Mouse (Mus musculus) embryonic facial prominence, embryonic 14.5 days (tissue): ENCODE data around the gene Vps52. TPM values are rescaled to one million over a fixed set of nuclear protein-coding genes. Genes with fewer than 3 reads are reported as not detected.

Experiments
- ATAC-seq: fragments of 200-750 bp; cut with Nextera tagmentation; 2 replicates; pipeline ENCODE4 v1.8.0; 2017; ENCODE audit warnings: low read depth, moderate number of reproducible peaks, moderate TSS enrichment
- DNase-seq: peaks from one replicate; pipeline ENCODE4 v3.0.0-alpha.2; 2015; ENCODE audit warnings: low spot score
- H3K27ac ChIP-seq: fragments of 300-500 bp; sonication (generic); replicated peaks from 2 replicates; pipeline ENCODE4 v1.5.1; 2014; ENCODE audit warnings: low read depth, mild to moderate bottlenecking, low read length, moderate library complexity
- H3K27me3 ChIP-seq: fragments of 300-500 bp; sonication (generic); replicated peaks from 2 replicates; pipeline ENCODE4 v1.6.1; 2014; ENCODE audit warnings: low read length; ENCODE audit not compliant: control insufficient read depth, insufficient read depth
- H3K36me3 ChIP-seq: fragments of 300-500 bp; sonication (generic); 2 replicates; pipeline ENCODE4 v1.6.1; 2014; ENCODE audit warnings: low read length, mixed read lengths; ENCODE audit not compliant: control insufficient read depth, insufficient read depth
- H3K4me1 ChIP-seq: fragments of 300-500 bp; sonication (generic); 2 replicates; pipeline ENCODE4 v1.6.1; 2014; ENCODE audit warnings: antibody characterized with exemption, low read length; ENCODE audit not compliant: control insufficient read depth, insufficient read depth
- H3K4me2 ChIP-seq: fragments of 300-500 bp; sonication (generic); 2 replicates; pipeline ENCODE4 v1.6.1; 2014; ENCODE audit warnings: low read depth, mild to moderate bottlenecking, low read length, moderate library complexity, mixed read lengths
- H3K4me3 ChIP-seq: fragments of 300-500 bp; sonication (generic); 2 replicates; pipeline ENCODE4 v1.5.1; 2014; ENCODE audit warnings: low read depth, mild to moderate bottlenecking, low read length
- H3K9ac ChIP-seq: fragments of 300-500 bp; sonication (generic); 2 replicates; pipeline ENCODE4 v1.6.1; 2014; ENCODE audit warnings: low read depth, mild to moderate bottlenecking, low read length, moderate library complexity, mixed read lengths
- H3K9me3 ChIP-seq: fragments of 300-500 bp; sonication (generic); 2 replicates; pipeline ENCODE4 v1.6.1; 2016; ENCODE audit warnings: low read length; ENCODE audit not compliant: control insufficient read depth
- WGBS: fragments of 180-500 bp; shearing (Covaris S2); extraction: QIAGEN DNeasy Blood & Tissue Kit; methylation state at CpG from one replicate; pipeline ENCODE4 v1.1.7; 2014; 5-methylcytosine and 5-hydroxymethylcytosine counted together
- polyA plus RNA-seq: library from polyadenylated mRNA; unstranded; fragments of >200 nt; fragmentation: Nextera tagmentation; extraction: Ambion mirVana; gene quantifications from 2 replicates; pipeline ENCODE4 v1.2.1, GENCODE M21; 2014

Gene Vps52
- polyA plus RNA-seq, 1 experiment from 2014 or later = 38.6 TPM

DNA sequence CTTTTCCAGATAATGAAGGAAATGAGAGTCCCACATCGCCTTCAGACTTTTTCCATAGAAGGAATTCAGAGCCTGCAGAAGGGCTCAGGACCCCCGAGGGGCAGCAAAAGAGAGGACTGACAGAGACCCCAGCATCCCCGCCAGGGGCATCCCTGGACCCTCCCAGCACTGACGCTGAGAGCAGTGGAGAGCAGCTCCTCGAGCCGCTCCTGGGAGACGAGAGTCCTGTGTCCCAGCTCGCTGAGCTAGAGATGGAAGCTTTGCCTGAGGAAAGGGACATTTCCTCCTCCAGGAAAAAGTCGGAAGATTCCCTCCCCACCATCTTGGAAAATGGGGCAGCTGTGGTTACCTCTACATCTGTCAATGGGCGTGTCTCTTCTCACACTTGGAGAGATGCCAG is 42.3 kb upstream of the Vps52 start:
- ATAC-seq = no peak
- Histone ChIP-seq H3K9me3 (no peaks in the 10 kb centered on the region), H3K27me3 (no peaks in the 10 kb centered on the region), H3K9ac (no peak overlapping the region), H3K4me2 (no peak overlapping the region), H3K4me3 (no peak overlapping the region), H3K36me3 (peaks cover 52% of the 10 kb centered on the region), H3K4me1 (peaks cover 16% of the 10 kb centered on the region), H3K27ac (no peak overlapping the region)
- WGBS = 90% methylated on average over 10 of the region's 10 CpGs
- DNase-seq = no peak

DNA sequence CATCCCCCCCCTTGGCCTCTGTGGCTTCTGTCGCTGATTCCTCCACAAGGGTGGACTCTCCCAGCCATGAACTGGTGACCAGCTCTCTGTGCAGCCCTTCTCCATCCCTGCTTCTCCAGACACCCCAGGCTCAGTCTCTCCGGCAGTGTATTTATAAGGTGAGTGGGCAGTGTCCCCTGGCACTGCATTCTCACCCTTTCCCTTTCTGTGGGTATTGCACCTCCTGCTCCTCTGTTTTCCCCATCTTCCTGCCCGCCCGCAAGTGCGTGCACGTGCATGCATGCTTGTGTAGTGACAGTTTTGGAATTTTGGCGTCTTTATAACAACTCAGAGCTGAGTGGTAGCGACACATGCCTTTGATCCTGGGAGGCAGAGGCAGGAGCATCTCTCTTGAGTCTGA is 41.7 kb upstream of the Vps52 start:
- H3K4me3 ChIP-seq = no peak overlapping the region
- DNase-seq (no peak), ATAC-seq (no peak)
- H3K9me3 ChIP-seq = no peaks in the 10 kb centered on the region
- no peaks in the 10 kb centered on the region for H3K27me3 ChIP-seq
- peaks cover 15% of the 10 kb centered on the region for H3K4me1 ChIP-seq
- H3K27ac ChIP-seq = no peak overlapping the region
- H3K36me3 ChIP-seq = peaks cover 52% of the 10 kb centered on the region
- H3K9ac ChIP-seq = no peak overlapping the region
- WGBS = 95% methylated on average over 8 of the region's 8 CpGs
- no peak overlapping the region for H3K4me2 ChIP-seq

DNA sequence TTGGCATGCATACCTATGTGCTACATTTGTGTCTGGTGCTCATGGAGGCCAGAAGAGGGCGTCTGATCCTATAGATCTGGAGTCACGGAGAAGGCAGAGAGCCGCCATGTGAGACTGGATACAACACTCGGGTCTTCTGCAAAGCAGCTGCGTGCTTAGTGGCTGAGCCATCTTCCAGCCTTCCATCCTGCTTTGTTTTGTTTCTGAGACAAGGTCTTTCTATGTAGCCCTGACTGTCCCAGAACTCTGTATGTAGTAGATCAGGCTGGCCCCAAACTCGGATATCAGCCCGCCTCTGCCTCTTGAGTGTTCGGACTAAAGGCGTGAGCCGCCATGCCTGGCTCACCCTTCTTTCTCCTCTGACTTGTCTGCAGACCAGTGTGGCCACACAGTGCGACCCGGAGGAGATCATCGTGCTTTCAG is 40.6 kb upstream of the Vps52 start:
- H3K4me3 ChIP-seq = peak overlapping the region; percentile 51
- peaks cover 52% of the 10 kb centered on the region for H3K36me3 ChIP-seq
- no peaks in the 10 kb centered on the region for H3K27me3 ChIP-seq
- H3K4me2 ChIP-seq = peak overlapping the region; percentile 70; the same call in 1 of the 2 replicates
- 73% methylated on average over 13 of the region's 13 CpGs for WGBS
- no peak overlapping the region for H3K9ac ChIP-seq
- peaks cover 15% of the 10 kb centered on the region for H3K4me1 ChIP-seq
- DNase-seq (no peak), ATAC-seq (no peak)
- no peak overlapping the region for H3K27ac ChIP-seq
- H3K9me3 ChIP-seq = no peaks in the 10 kb centered on the region

DNA sequence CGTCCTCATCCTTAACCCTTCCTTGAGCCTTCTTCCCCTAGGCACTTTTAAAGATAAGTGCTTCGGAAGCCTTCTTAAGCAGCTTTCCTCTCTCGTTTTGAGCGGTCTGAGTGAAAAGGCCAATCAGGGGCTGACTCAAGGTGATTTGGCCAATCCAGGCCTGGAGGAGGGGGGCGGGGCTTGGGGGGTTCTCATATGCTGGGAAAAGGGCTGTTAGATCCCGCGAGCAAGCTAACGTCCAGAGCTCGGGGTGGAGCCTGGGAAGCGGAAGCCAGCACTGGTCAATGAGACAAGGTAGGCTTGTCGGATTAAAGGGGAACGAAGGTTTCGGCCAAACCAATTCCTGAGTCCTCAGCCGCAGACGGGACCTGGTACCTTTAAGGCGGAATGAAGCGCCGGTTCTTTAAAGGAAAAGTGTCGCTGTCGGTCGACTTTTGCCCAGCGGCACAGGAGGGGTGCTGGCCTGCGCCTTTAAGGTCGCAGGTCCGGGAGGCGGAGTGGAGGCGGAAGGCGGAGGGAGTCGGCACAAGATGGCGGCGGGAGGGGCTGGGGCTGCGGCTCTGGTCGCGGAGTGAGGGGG is 39.9 kb upstream of the Vps52 start, which contains the start of the genes Tapbp and Zbtb22:
Gene Tapbp, plus strand, starts transcription at position 229 of the 580 bp plus-strand sequence.
Gene Zbtb22, plus strand, starts transcription at position 234 of the 580 bp plus-strand sequence.
- Histone ChIP-seq H3K4me1 (peaks cover 10% of the 10 kb centered on the region), H3K27me3 (no peaks in the 10 kb centered on the region), H3K4me2 (peak within 1 kb of the TSS; percentile 70), H3K4me3 (peak within 1 kb of the TSS; percentile 51), H3K9me3 (no peaks in the 10 kb centered on the region), H3K9ac (peak within 1 kb of the TSS; percentile 66), H3K27ac (peak within 1 kb of the TSS; percentile 76), H3K36me3 (peaks cover 52% of the 10 kb centered on the region)
- DNase-seq (peak; percentile 99), ATAC-seq (peak; percentile 93)
- under 1% methylated on average over 22 of the region's 34 CpGs for WGBS

DNA sequence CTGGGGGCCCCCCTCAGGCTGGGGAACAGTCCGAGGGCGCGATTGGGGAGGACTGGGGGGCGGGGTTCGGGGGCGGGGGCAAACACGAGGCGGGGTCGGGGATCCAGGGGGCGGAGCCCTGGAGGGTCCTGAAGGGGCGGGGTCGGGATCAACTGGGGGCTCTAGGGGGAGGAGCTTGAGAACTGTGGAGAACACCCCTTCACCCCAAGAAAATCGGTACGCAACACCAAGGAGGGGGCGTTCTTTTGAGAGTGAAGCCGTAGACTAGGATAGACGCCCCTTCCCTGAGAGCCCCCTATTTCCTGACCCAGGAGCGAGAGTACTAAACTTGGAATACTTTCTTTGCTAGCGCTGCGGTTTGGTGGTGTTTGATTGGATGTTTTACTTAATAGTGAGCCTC is 39.3 kb upstream of the Vps52 start:
- WGBS = 2% methylated on average over 14 of the region's 20 CpGs

DNA sequence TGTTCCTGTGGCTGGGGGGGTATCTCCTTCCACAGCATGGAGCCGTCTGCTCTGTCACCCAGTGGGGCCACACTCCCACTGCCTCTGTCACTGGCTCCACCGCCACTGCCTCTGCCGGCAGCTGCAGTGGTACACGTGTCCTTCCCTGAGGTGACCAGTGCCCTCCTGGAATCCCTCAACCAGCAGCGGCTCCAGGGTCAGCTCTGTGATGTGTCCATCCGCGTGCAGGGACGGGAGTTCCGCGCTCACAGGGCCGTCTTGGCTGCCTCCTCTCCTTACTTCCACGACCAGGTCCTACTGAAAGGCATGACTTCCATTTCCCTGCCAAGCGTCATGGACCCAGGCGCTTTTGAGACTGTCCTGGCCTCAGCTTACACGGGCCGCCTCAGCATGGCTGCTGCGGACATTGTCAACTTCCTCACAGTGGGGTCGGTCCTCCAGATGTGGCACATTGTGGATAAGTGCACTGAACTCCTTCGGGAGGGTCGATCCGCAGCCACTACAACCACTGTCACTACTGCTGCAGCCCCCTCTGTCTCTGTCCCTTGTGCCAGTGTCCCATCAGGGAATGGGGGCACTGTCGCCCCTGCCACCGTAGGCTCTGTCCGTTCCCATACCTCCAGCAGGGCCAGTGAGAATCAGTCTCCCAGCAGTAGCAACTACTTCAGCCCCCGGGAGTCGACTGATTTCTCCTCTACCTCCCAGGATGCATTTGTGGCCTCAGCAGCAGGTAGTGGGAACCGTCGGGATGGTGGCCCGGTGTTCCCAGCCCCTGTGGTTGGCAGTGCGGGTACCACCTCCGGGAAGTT is 38.6 kb upstream of the Vps52 start:
- 70% methylated on average over 31 of the region's 31 CpGs for WGBS
- H3K9me3 ChIP-seq = no peaks in the 10 kb centered on the region
- no peaks in the 10 kb centered on the region for H3K27me3 ChIP-seq
- peaks cover 10% of the 10 kb centered on the region for H3K4me1 ChIP-seq
- peak overlapping the region; percentile 51 for H3K4me3 ChIP-seq
- H3K4me2 ChIP-seq = peak overlapping the region; percentile 70
- H3K9ac ChIP-seq = peak overlapping the region; percentile 66; the same call in 1 of the 2 replicates
- H3K27ac ChIP-seq = no peak overlapping the region
- peaks cover 39% of the 10 kb centered on the region for H3K36me3 ChIP-seq
- DNase-seq = no peak
- no peak for ATAC-seq

More for the DNA sequence above, 39.3 kb upstream of the Vps52 start:
- Histone ChIP-seq H3K27me3 (no peaks in the 10 kb centered on the region), H3K9ac (peak overlapping the region; percentile 66), H3K4me2 (peak overlapping the region; percentile 70), H3K9me3 (no peaks in the 10 kb centered on the region), H3K36me3 (peaks cover 46% of the 10 kb centered on the region), H3K4me1 (peaks cover 10% of the 10 kb centered on the region), H3K4me3 (peak overlapping the region; percentile 51), H3K27ac (peak overlapping the region; percentile 76)
- ATAC-seq (peak; percentile 1; the same call in 1 of the 2 replicates), DNase-seq (peak; percentile 83)

DNA sequence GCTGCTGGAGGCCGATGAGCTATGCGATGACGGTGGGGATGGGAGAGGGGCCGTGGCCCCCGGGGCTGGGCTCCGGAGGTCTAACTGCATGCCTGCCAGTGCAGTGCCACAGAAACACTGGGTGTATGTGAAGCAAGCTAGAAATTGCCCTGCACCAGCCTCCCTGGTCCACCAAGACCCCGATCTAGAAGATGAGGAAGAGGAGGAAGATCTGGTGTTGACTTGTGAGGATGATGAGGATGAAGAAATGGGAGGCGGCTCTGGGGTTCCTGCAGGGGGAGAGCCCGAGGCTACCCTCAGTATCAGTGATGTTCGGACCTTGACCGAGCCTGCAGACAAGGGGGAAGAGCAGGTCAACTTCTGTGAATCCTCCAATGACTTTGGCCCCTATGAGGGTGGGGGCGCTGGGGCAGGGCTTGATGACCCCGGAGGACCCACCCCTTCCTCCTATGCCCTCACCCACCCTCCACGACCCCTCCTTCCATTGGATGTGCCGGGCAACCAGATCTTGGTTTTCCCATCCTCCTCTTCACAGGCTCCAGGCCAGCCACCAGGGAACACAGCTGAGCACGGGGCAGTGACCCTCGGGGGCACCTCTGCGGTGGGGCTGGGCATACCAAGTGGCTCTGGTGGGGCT is 37.8 kb upstream of the Vps52 start:
- H3K9ac ChIP-seq = no peak overlapping the region
- no peak overlapping the region for H3K4me2 ChIP-seq
- no peak overlapping the region for H3K27ac ChIP-seq
- WGBS = 82% methylated on average over 18 of the region's 18 CpGs
- H3K4me1 ChIP-seq = peaks cover 10% of the 10 kb centered on the region
- no peaks in the 10 kb centered on the region for H3K9me3 ChIP-seq
- H3K4me3 ChIP-seq = no peak overlapping the region
- no peak for DNase-seq
- H3K36me3 ChIP-seq = peaks cover 32% of the 10 kb centered on the region
- H3K27me3 ChIP-seq = no peaks in the 10 kb centered on the region
- ATAC-seq = no peak

DNA sequence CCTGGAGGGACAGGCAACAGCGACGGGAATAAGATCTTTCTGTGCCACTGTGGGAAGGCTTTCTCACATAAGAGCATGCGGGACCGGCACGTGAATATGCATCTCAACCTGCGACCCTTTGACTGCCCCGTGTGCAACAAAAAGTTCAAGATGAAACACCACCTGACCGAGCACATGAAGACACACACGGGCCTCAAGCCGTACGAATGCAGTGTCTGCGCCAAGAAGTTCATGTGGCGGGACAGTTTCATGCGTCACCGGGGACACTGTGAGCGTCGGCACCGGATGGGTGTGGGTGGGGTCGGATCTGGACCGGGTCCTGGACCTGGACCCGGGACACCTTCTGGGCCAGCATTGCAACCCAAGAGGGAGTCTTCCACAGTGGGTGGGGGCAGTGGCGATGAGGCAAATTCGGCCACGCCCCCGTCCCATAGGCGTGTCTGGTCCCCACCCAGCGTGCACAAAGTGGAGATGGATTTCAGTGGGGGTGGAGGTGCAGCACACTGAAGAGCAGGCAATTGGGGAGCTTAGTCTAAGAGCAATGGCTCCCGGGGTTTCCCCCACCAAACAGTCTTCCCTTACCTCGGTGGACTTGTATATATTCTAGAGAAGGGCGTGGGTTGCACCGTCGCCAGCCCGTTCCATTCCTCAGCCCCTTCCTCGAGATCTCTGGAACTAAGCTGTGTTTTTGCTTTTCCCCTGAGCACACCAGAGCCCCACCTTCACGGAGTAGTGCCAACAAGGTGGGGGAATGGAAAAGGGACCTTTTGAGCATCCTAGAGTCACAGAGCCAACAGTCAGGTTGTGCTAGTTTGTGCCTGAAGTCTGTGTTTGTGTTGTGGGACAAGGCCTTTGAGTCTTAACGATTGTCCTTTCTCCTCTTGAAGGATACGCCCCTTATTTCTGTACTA is 37.1 kb upstream of the Vps52 start:
- 61% methylated on average over 32 of the region's 37 CpGs for WGBS
- peaks cover 10% of the 10 kb centered on the region for H3K4me1 ChIP-seq
- DNase-seq = no peak
- ATAC-seq = no peak
- H3K9me3 ChIP-seq = no peaks in the 10 kb centered on the region
- peaks cover 26% of the 10 kb centered on the region for H3K36me3 ChIP-seq
- 0 out of 2 replicates have a peak overlapping the region, but pooled peaks have one; percentile 46 for H3K27ac ChIP-seq
- H3K9ac ChIP-seq = no peak overlapping the region; the same call in 1 of the 2 replicates
- peak overlapping the region; percentile 97 for H3K4me2 ChIP-seq
- H3K27me3 ChIP-seq = no peaks in the 10 kb centered on the region
- H3K4me3 ChIP-seq = peak overlapping the region; percentile 66
